Mouse (Mus musculus): Measurements from ENCODE around the gene Mtf1.

The Mtf1 gene

GRCm38 (mm10) chr4:124856294-124856693, 54.4 kb downstream of the Mtf1 start:
- DNase-seq (ENCODE audit: low spot score) = no peak

DNA sequence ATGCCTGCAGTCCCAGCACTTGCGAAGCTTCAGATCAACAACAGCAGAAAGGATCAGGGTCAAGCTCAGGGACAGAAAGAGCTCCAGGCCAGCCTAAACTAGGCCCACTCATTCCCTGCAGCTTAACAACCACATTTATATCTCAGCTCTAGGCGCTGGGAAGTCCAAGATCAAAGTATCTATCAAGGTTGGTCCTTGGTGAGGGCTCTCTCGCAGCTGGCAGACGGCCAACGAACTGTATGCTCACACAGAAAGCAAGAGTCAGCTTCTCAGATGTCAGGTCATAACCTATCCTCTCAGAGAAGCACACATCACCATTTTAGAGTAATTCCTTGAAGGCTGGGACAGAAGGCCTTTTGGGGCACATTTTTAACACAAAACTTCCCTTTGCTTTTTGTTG, 56.5 kb downstream of the Mtf1 start:
- DNase-seq (ENCODE audit: low spot score) = no peak

- DNase-seq (ENCODE audit: low spot score) = peak; percentile 90
Observed at GRCm38 (mm10) chr4:124860446-124860845, 58.5 kb downstream of the Mtf1 start.

GRCm38 (mm10) chr4:124861283-124862188, 59.6 kb downstream of the Mtf1 start, which contains the start of gene Maneal:
Gene Maneal, minus strand, starts transcription at chr4:124862171.
- peak; percentile 35 for DNase-seq (ENCODE audit: low spot score)

DNA sequence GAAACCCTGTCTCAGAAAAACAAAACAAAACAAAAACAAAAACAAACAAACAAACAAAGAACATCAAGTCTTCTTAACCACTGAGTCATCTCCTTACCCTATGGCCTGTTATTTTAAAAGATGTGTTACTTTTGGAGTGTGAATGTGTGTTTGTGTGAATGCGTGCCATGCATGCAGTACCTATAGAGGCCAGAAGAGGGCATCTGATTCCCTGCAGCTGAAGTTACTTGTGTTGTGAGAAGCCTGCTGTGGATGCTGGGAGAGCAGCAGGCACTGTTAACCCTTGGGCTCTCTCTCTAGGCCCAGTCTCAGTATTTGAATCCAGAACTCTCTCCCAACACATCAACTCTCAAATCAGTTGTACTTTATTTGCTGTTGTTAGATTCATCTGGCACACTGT, 70.8 kb downstream of the Mtf1 start:
- no peak for DNase-seq (ENCODE audit: low spot score)

- no peak for DNase-seq (ENCODE audit: low spot score)
Observed at GRCm38 (mm10) chr4:124880599-124880998, 78.7 kb downstream of the Mtf1 start, which contains the start of gene Epha10. Gene Epha10, plus strand, starts transcription at chr4:124880899.

DNA sequence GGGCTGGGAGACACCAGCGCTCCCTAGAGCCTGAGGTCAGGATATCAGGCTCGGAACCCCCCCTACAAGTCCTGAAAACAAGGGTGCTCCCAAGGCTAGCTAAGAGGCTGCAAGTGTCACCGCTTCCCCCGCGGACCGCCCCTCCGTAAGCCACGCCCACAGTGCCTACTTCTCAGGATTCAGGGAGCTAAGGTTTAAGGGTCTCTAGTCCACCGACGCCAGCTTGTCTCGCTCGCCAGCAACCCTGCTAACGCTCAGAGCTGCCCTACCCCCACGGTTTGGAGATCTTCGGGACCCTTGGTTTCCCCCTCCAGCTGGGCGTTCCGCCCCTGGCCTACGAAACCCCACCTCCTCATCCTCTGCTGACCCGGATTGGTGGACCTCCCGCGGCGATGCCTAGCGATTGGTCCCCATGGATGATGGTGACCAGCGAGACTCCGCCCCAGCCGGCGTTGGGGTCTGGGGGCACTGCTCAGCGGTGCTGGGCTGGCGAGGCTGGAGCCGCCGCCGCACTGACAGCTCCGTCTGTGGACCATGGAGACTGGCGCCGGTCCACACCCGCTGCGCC, 79.5 kb downstream of the Mtf1 start:
- DNase-seq (ENCODE audit: low spot score) = peak; percentile 94

- DNase-seq (ENCODE audit: low spot score) = peak; percentile 76
Observed at GRCm38 (mm10) chr4:124882151-124882729, 80.3 kb downstream of the Mtf1 start.

- DNase-seq (ENCODE audit: low spot score) = no peak
Observed at GRCm38 (mm10) chr4:124888702-124889101, 86.8 kb downstream of the Mtf1 start.

GRCm38 (mm10) chr4:124889935-124890334, 88.0 kb downstream of the Mtf1 start:
- DNase-seq (ENCODE audit: low spot score) = no peak

- DNase-seq (ENCODE audit: low spot score) = no peak
Observed at GRCm38 (mm10) chr4:124890831-124891230, 88.9 kb downstream of the Mtf1 start.

- DNase-seq (ENCODE audit: low spot score) = no peak
Observed at GRCm38 (mm10) chr4:124893769-124894168, 91.9 kb downstream of the Mtf1 start.

DNA sequence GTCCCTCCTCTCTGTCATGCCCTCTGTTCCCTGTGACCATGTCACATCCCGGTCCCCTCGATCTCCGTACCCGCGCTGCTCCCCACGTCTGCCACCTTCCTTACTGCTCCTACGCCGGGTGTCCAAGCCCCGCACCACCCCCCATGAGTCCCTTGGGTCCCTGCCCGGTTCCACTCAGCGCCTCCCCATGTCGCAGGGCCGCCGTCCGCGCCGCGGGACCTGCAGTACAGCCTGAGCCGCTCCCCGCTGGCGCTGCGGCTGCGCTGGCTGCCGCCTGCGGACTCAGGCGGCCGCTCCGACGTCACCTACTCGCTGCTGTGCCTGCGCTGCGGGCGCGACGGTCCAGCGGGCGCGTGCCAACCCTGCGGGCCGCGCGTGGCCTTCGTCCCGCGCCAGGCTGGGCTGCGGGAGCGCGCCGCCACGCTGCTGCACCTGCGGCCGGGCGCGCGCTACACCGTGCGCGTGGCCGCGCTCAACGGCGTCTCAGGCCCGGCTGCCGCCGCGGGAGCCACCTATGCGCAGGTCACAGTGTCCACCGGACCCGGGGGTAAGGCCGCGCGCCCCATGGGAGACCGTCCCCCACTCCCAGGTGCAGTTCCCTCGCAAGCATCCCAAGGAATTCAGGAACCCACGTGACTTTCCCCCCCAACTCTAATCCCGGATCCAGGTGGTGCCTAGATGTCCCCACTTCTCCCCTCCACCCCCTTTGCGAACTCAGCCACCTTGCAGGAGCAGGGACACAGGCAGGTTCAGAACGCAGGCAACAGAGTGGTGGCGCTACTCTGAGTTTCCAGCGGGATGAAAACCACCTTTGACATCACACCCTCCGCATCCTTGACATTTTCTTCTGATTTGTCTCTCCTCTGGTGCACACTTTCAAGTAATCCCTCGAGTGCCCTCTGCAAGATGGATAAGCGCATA, 92.9 kb downstream of the Mtf1 start:
- peak; percentile 50 for DNase-seq (ENCODE audit: low spot score)

GRCm38 (mm10) chr4:124898428-124898827, 96.5 kb downstream of the Mtf1 start:
- DNase-seq (ENCODE audit: low spot score) = peak; percentile 72
